Mouse (Mus musculus) ES-Bruce4 (cell line): ENCODE measurements around the gene Plekhg6. TPM values are rescaled to one million over a fixed set of nuclear protein-coding genes. Genes with fewer than 3 reads are reported as not detected.
A peak's percentile ranks its signal among the peaks of the same experiment; 100 is the strongest.

ENCODE experiments used
- H3K27ac ChIP-seq: 2 replicates; pipeline ENCODE4 v1.5.1; 2012; ENCODE audit warnings: low read length, inconsistent platforms; ENCODE audit not compliant: insufficient read depth
- H3K27me3 ChIP-seq: 2 replicates; pipeline ENCODE4 v1.6.1; 2012; ENCODE audit warnings: mild to moderate bottlenecking, low read length, inconsistent platforms; ENCODE audit not compliant: control insufficient read depth, poor library complexity, insufficient read depth, severe bottlenecking
- H3K36me3 ChIP-seq: 2 replicates; pipeline ENCODE4 v1.6.1; 2012; ENCODE audit warnings: inconsistent platforms, mild to moderate bottlenecking, low read length, moderate library complexity; ENCODE audit not compliant: control insufficient read depth, poor library complexity, insufficient read depth, severe bottlenecking
- H3K4me1 ChIP-seq: one replicate; pipeline ENCODE4 v1.8.1; 2011; ENCODE audit warnings: low read length; ENCODE audit not compliant: control insufficient read depth, insufficient read depth
- H3K4me3 ChIP-seq: 2 replicates; pipeline ENCODE4 v1.5.1; 2011; ENCODE audit warnings: low read depth, mild to moderate bottlenecking, low read length
- H3K9ac ChIP-seq: 2 replicates; pipeline ENCODE4 v1.6.1; 2012; ENCODE audit warnings: low read depth, mild to moderate bottlenecking, inconsistent platforms; ENCODE audit not compliant: poor library complexity, severe bottlenecking
- H3K9me3 ChIP-seq: replicated peaks from 2 replicates; pipeline ENCODE4 v1.6.1; 2012; ENCODE audit warnings: mild to moderate bottlenecking, low read length, inconsistent platforms; ENCODE audit not compliant: control insufficient read depth, poor library complexity, insufficient read depth, severe bottlenecking
- CTCF ChIP-seq: IDR thresholded peaks from one replicate; pipeline ENCODE4 v1.8.1; 2011; ENCODE audit warnings: low read depth, low read length
- EP300 ChIP-seq: IDR thresholded peaks from 2 replicates; pipeline ENCODE4 v1.6.1; 2011; ENCODE audit warnings: low read depth, low read length; ENCODE audit not compliant: insufficient read depth
- POLR2A ChIP-seq: IDR thresholded peaks from one replicate; pipeline ENCODE4 v1.8.1; 2011; ENCODE audit warnings: low read length; ENCODE audit not compliant: insufficient read depth
- polyA plus RNA-seq: library from polyadenylated mRNA; stranded (reverse); fragments of >200 nt; gene quantifications from 2 replicates; pipeline ENCODE4 v1.2.4, GENCODE M21; 2011; ENCODE audit warnings: low read depth; ENCODE audit not compliant: missing spikeins, insufficient read depth, insufficient read length

Gene Plekhg6
- polyA plus RNA-seq, 1 experiment, result 2.5 TPM

- Histone ChIP-seq H3K4me1 (peaks cover 9% of the 10 kb centered on the region), H3K27ac (no peak within 1 kb of the TSS), H3K9me3 (no peaks in the 10 kb centered on the region), H3K9ac (peak within 1 kb of the TSS; percentile 60), H3K36me3 (no peaks in the 10 kb centered on the region), H3K4me3 (peak within 1 kb of the TSS; percentile 76), H3K27me3 (no peaks in the 10 kb centered on the region)
- TF ChIP-seq CTCF (no peak), POLR2A (no peak)
Measured at GRCm38 (mm10) chr6:125348721-125349574, 31.6 kb downstream of the Plekhg6 start, which contains the start of gene Tnfrsf1a. Tnfrsf1a (plus strand) TSS chr6:125349362.

- Histone ChIP-seq H3K4me1 (peaks cover 6% of the 10 kb centered on the region), H3K9me3 (no peaks in the 10 kb centered on the region)
- TF ChIP-seq POLR2A, result no peak
- no peak for TF ChIP-seq CTCF
- TF ChIP-seq EP300, result no peak
Measured at GRCm38 (mm10) chr6:125346029-125346428, 34.6 kb downstream of the Plekhg6 start.

GRCm38 (mm10) chr6:125345625-125346024, 35.0 kb downstream of the Plekhg6 start:
- Histone ChIP-seq H3K27ac (no peak overlapping the region), H3K9ac (no peak overlapping the region), H3K9me3 (no peaks in the 10 kb centered on the region), H3K4me1 (peaks cover 6% of the 10 kb centered on the region), H3K4me3 (no peak overlapping the region), H3K36me3 (no peaks in the 10 kb centered on the region), H3K27me3 (no peaks in the 10 kb centered on the region)
- TF ChIP-seq EP300 (no peak), POLR2A (no peak), CTCF (no peak)

More at GRCm38 (mm10) chr6:125346029-125346428, 34.6 kb downstream of the Plekhg6 start:
- Histone ChIP-seq H3K9ac (no peak overlapping the region), H3K27me3 (no peaks in the 10 kb centered on the region), H3K27ac (no peak overlapping the region), H3K36me3 (no peaks in the 10 kb centered on the region), H3K4me3 (no peak overlapping the region)

GRCm38 (mm10) chr6:125344866-125345265, 35.7 kb downstream of the Plekhg6 start:
- no peak for TF ChIP-seq CTCF
- TF ChIP-seq EP300, result no peak
- no peak for TF ChIP-seq POLR2A
- Histone ChIP-seq H3K4me1 (peaks cover 6% of the 10 kb centered on the region), H3K9ac (no peak overlapping the region), H3K9me3 (no peaks in the 10 kb centered on the region), H3K27ac (no peak overlapping the region), H3K36me3 (no peaks in the 10 kb centered on the region), H3K4me3 (no peak overlapping the region), H3K27me3 (no peaks in the 10 kb centered on the region)

- H3K27me3 ChIP-seq, result no peaks in the 10 kb centered on the region
- no peak overlapping the region for H3K9ac ChIP-seq
- H3K9me3 ChIP-seq, result no peaks in the 10 kb centered on the region
- no peak for TF ChIP-seq POLR2A
- TF ChIP-seq EP300, result no peak
- TF ChIP-seq CTCF, result no peak
- no peaks in the 10 kb centered on the region for H3K36me3 ChIP-seq
- H3K27ac ChIP-seq, result no peak overlapping the region
- peaks cover 6% of the 10 kb centered on the region for H3K4me1 ChIP-seq
- H3K4me3 ChIP-seq, result no peak overlapping the region
Measured at GRCm38 (mm10) chr6:125344084-125344483, 36.5 kb downstream of the Plekhg6 start.

- Histone ChIP-seq H3K9me3 (no peaks in the 10 kb centered on the region), H3K27me3 (no peaks in the 10 kb centered on the region)
- TF ChIP-seq CTCF, result no peak
- TF ChIP-seq EP300, result no peak
- TF ChIP-seq POLR2A, result no peak
Measured at GRCm38 (mm10) chr6:125342198-125342597, 38.4 kb downstream of the Plekhg6 start.

More at GRCm38 (mm10) chr6:125342198-125342597, 38.4 kb downstream of the Plekhg6 start:
- Histone ChIP-seq H3K9ac (no peak overlapping the region), H3K27ac (no peak overlapping the region), H3K4me1 (peaks cover 6% of the 10 kb centered on the region), H3K4me3 (no peak overlapping the region), H3K36me3 (no peaks in the 10 kb centered on the region)
